Mouse (Mus musculus) CD4-positive, CD25-positive, alpha-beta regulatory T cell, adult 4 months (primary cell): Measurements from ENCODE around the gene Stpg2. TPM values are rescaled to one million over a fixed set of nuclear protein-coding genes. Genes with fewer than 3 reads are reported as not detected.
"Not testable (repeated sequence)": the region's sequence is repeated elsewhere in the genome, so short reads cannot be mapped to it uniquely, and the experiment has no call there.

Experiments used
- ATAC-seq: one replicate; pipeline ENCODE4 v1.8.0; 2017
- polyA plus RNA-seq, 2 experiments: library from polyadenylated mRNA; unstranded; fragments of 100-300 nt; shearing (Covaris generic); gene quantifications; one replicate each; pipeline ENCODE4 v1.2.1; 2017

Stpg2 gene
- polyA plus RNA-seq, 2 experiments from 2014 or later, result not detected

- no peak for ATAC-seq
Observed at GRCm38 (mm10) chr3:139442170-139442569, 236.7 kb downstream of the Stpg2 start.

- ATAC-seq, result no peak
Observed at GRCm38 (mm10) chr3:139495939-139496338, 290.4 kb downstream of the Stpg2 start.

- ATAC-seq, result no peak
Observed at GRCm38 (mm10) chr3:139502216-139502615, 296.7 kb downstream of the Stpg2 start.

- ATAC-seq, result no peak
Observed at GRCm38 (mm10) chr3:139509275-139509985, 303.9 kb downstream of the Stpg2 start.

GRCm38 (mm10) chr3:139578496-139578895 lies 373.0 kb downstream of the Stpg2 start:
- no peak for ATAC-seq

GRCm38 (mm10) chr3:139581298-139581697 lies 375.8 kb downstream of the Stpg2 start:
- no peak for ATAC-seq

- no peak for ATAC-seq
Observed at GRCm38 (mm10) chr3:139599508-139599907, 394.0 kb downstream of the Stpg2 start.

GRCm38 (mm10) chr3:139608267-139608666 lies 402.8 kb downstream of the Stpg2 start:
- ATAC-seq, result not testable (repeated sequence)

GRCm38 (mm10) chr3:139614641-139615040 lies 409.1 kb downstream of the Stpg2 start:
- ATAC-seq, result no peak

GRCm38 (mm10) chr3:139615791-139616190 lies 410.3 kb downstream of the Stpg2 start:
- ATAC-seq, result no peak

GRCm38 (mm10) chr3:139637887-139638286 lies 432.4 kb downstream of the Stpg2 start:
- ATAC-seq, result no peak

GRCm38 (mm10) chr3:139651505-139651904 lies 446.0 kb downstream of the Stpg2 start:
- ATAC-seq, result no peak

GRCm38 (mm10) chr3:139659416-139659815 lies 453.9 kb downstream of the Stpg2 start:
- ATAC-seq, result no peak

- ATAC-seq, result no peak
Observed at GRCm38 (mm10) chr3:139662241-139662640, 456.7 kb downstream of the Stpg2 start.

- no peak for ATAC-seq
Observed at GRCm38 (mm10) chr3:139663712-139664245, 458.3 kb downstream of the Stpg2 start.

- ATAC-seq, result no peak
Observed at GRCm38 (mm10) chr3:139665047-139665446, 459.6 kb downstream of the Stpg2 start.

- ATAC-seq, result no peak
Observed at GRCm38 (mm10) chr3:139676192-139676591, 470.7 kb downstream of the Stpg2 start.

GRCm38 (mm10) chr3:139676723-139677122 lies 471.2 kb downstream of the Stpg2 start:
- ATAC-seq, result no peak

GRCm38 (mm10) chr3:139704238-139704637 lies 498.7 kb downstream of the Stpg2 start:
- not testable (repeated sequence) for ATAC-seq

- ATAC-seq, result not testable (repeated sequence)
Observed at GRCm38 (mm10) chr3:139707396-139707795, 501.9 kb downstream of the Stpg2 start.

- ATAC-seq, result no peak
Observed at GRCm38 (mm10) chr3:139709794-139710193, 504.3 kb downstream of the Stpg2 start.

GRCm38 (mm10) chr3:139728751-139729150 lies 523.3 kb downstream of the Stpg2 start:
- no peak for ATAC-seq

- no peak for ATAC-seq
Observed at GRCm38 (mm10) chr3:139729248-139729647, 523.8 kb downstream of the Stpg2 start.

- no peak for ATAC-seq
Observed at GRCm38 (mm10) chr3:139733156-139733555, 527.7 kb downstream of the Stpg2 start.
